Mouse (Mus musculus): ENCODE data around the gene Pik3ap1. TPM values are rescaled to one million over a fixed set of nuclear protein-coding genes. Genes with fewer than 3 reads are reported as not detected.

Pik3ap1 gene
- total and polyA plus RNA-seq, 3 experiments = 26.7 to 106 (median 37.4) TPM

DNA sequence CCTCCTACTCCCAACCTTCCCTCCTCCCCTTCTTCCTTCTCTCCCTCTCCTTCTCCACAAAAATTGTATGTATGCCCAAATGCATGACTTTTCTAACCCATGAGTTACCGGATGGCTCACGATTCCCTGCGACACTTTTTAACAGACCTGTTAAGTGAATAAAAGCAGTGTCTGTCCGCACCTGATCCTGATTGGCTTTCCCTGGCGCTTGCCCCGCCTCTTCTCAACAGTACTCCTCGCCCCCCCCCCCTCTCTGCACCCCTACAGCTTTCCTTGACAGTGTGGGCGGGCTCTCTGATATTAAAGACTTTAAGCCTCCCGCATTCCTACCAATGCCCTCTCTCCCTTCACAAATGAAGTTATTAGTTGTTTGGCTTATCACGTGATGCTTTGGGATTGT, 31.3 kb upstream of the Pik3ap1 start:
- dilution Hi-C loops (cut with MboI; ENCODE audit: extremely low pct_ligation_motif_present, extremely low pct_unique_long_range_greater_than_20kb, low sequenced_read_pairs) (no loop called here), in situ Hi-C loops (cut with MboI; ENCODE audit: low pct_ligation_motif_present, low pct_unique_long_range_greater_than_20kb, low sequenced_read_pairs) (no loop called here)
- no peaks in the 10 kb centered on the region for H3K79me2 ChIP-seq (replicated peaks; ENCODE audit: control insufficient read depth, extremely low read depth, insufficient read depth, poor library complexity, severe bottlenecking)
- no peaks in the 10 kb centered on the region for H3K36me3 ChIP-seq (replicated peaks in 1 of 2; ENCODE audit: control insufficient read depth in 1 of 2, insufficient read depth in 1 of 2, low read length in 1 of 2)
- H3K9ac ChIP-seq (ENCODE audit: insufficient read depth, low read depth) = no peak overlapping the region
- H3K4me3 ChIP-seq (replicated peaks in 1 of 3; ENCODE audit: low read depth in 2 of 3, low read length in 2 of 3, poor library complexity in 1 of 3) = no peak overlapping the region
- H3K27me3 ChIP-seq (replicated peaks) = no peaks in the 10 kb centered on the region
- H3K9me3 ChIP-seq (replicated peaks; ENCODE audit: low read length) = no peaks in the 10 kb centered on the region
- DNase-seq (ENCODE audit: extremely low read depth) = no peak
- no peaks in the 10 kb centered on the region for H3K4me1 ChIP-seq (ENCODE audit: control insufficient read depth in 1 of 2, insufficient read depth in 2 of 2)
- no peak overlapping the region for H3K27ac ChIP-seq (ENCODE audit: insufficient read depth, low read depth)
- H3K4me2 ChIP-seq (ENCODE audit: insufficient read depth, low read depth, poor library complexity, severe bottlenecking) = no peak overlapping the region
- no peak for TF ChIP-seq NRF1 (IDR thresholded peaks at IDR 0.05; ENCODE audit: low read depth, low read length)
- TF ChIP-seq MAX (IDR thresholded peaks at IDR 0.05; ENCODE audit: low read length) = no peak
- TF ChIP-seq ZMIZ1 (IDR thresholded peaks at IDR 0.05; ENCODE audit: low read depth, low read length) = no peak
- TF ChIP-seq USF2 (conservative IDR thresholded peaks at IDR 0.05; ENCODE audit: low read depth, low read length) = no peak
- no peak for TF ChIP-seq TBP (conservative IDR thresholded peaks at IDR 0.05; ENCODE audit: low read depth, low read length)
- TF ChIP-seq CHD1 (IDR thresholded peaks at IDR 0.05; ENCODE audit: low read depth, low read length) = no peak
- TF ChIP-seq CHD2 (IDR thresholded peaks at IDR 0.05; ENCODE audit: low read length) = no peak
- TF ChIP-seq USF1 (IDR thresholded peaks at IDR 0.05; ENCODE audit: low read depth, low read length) = no peak

DNA sequence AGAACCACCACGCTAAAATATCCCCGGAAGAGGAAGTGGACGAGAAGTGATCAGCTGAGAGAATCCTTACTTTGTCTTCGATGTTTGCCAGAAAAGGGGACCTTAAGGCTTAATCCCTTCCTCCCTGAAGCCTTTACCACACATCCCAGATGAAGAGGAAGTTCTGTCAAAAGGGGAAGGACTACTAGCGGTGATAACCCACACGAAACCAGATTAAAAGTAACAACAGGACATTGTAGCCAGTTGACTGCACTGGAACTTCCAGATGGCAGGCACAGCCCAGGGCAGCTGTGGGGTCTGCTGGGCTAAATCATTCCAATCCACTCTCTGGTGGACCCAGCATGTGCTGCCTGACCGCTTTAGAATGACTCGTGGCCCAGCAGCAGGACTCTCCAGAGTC, 17.7 kb upstream of the Pik3ap1 start:
- H3K9ac ChIP-seq (ENCODE audit: insufficient read depth, low read depth) = no peak overlapping the region
- H3K36me3 ChIP-seq (replicated peaks in 1 of 2; ENCODE audit: control insufficient read depth in 1 of 2, insufficient read depth in 1 of 2, low read length in 1 of 2) = no peaks in the 10 kb centered on the region
- no peak overlapping the region for H3K27ac ChIP-seq (ENCODE audit: insufficient read depth, low read depth)
- H3K4me2 ChIP-seq (ENCODE audit: insufficient read depth, low read depth, poor library complexity, severe bottlenecking) = no peak overlapping the region
- no peaks in the 10 kb centered on the region for H3K79me2 ChIP-seq (replicated peaks; ENCODE audit: control insufficient read depth, extremely low read depth, insufficient read depth, poor library complexity, severe bottlenecking)
- TF ChIP-seq SMC3 (IDR thresholded peaks at IDR 0.05; ENCODE audit: low read depth, low read length) (no peak), BHLHE40 (IDR thresholded peaks at IDR 0.05; ENCODE audit: low read depth, low read length) (no peak), POLR2A (IDR thresholded peaks at IDR 0.05; ENCODE audit: low read depth, low read length) (no peak), CTCF (conservative IDR thresholded peaks at IDR 0.05 in 1 of 2, IDR thresholded peaks at IDR 0.05 in 1 of 2; ENCODE audit: low read depth in 2 of 2, low read length in 2 of 2) (no peak), ETS1 (conservative IDR thresholded peaks at IDR 0.05; ENCODE audit: low read depth, low read length) (no peak), TCF12 (IDR thresholded peaks at IDR 0.05; ENCODE audit: low read depth, low read length) (no peak), TBP (conservative IDR thresholded peaks at IDR 0.05; ENCODE audit: low read depth, low read length) (no peak), GABPA (IDR thresholded peaks at IDR 0.05; ENCODE audit: insufficient replicate concordance, low read depth, low read length) (no peak), MAX (IDR thresholded peaks at IDR 0.05; ENCODE audit: low read length) (no peak), POLR2AphosphoS2 (IDR thresholded peaks at IDR 0.05; ENCODE audit: low read depth, low read length) (no peak), UBTF (IDR thresholded peaks at IDR 0.05; ENCODE audit: low read depth, low read length) (no peak), NELFE (IDR thresholded peaks at IDR 0.05; ENCODE audit: low read depth, low read length) (no peak), SIN3A (IDR thresholded peaks at IDR 0.05; ENCODE audit: low read length) (no peak)
- H3K27me3 ChIP-seq (replicated peaks) = no peaks in the 10 kb centered on the region
- in situ Hi-C loops (cut with MboI; ENCODE audit: low pct_ligation_motif_present, low pct_unique_long_range_greater_than_20kb, low sequenced_read_pairs) (no loop called here), dilution Hi-C loops (cut with MboI; ENCODE audit: extremely low pct_ligation_motif_present, extremely low pct_unique_long_range_greater_than_20kb, low sequenced_read_pairs) (no loop called here)
- no peak for DNase-seq (ENCODE audit: extremely low read depth)
- no peaks in the 10 kb centered on the region for H3K9me3 ChIP-seq (replicated peaks; ENCODE audit: low read length)
- peaks cover 5 to 22% of the 10 kb centered on the region in 2 experiments; a peak in 3 of 4 replicates for H3K4me1 ChIP-seq (ENCODE audit: control insufficient read depth in 1 of 2, insufficient read depth in 2 of 2)
- H3K4me3 ChIP-seq (replicated peaks in 1 of 3; ENCODE audit: low read depth in 2 of 3, low read length in 2 of 3, poor library complexity in 1 of 3) = no peak overlapping the region

Data from CH12.LX (cell line).